Mouse (Mus musculus): ENCODE measurements around the gene Rbmx2. TPM values are rescaled to one million over a fixed set of nuclear protein-coding genes. Genes with fewer than 3 reads are reported as not detected.

Rbmx2 gene
- total RNA-seq (2017) = 15.2 and 22.8 TPM in 2 replicates

DNA sequence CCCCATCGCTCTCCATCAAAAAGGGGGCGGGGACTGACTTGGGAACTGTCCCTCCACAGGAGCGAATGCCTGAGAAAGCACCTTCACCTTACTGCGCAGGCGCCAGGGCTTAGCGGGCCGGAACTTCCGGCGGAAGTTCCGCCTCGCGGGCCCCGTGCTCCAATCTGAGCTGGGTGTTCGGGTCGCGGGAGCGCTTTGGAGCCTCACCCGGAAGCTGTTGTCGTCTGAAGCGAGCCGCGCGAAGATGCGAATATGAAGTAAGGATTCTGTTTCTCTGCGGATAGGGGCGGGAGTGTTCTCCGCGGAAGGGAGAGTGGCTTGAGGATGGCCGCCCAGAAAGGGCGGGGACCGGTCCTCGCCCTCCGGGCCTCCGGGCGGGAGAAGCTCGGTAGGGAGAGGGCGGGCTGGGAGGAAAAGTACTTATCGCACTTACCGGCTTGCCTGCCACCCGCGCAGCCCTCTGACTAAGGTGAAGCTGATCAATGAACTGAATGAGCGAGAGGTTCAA lies at the start of gene Rbmx2:
TSS of gene Rbmx2 (plus strand) at position 141 of the 508 bp plus-strand sequence.
- peak; percentile 94 to 98 for ATAC-seq (replicated peaks in 1 of 2; ENCODE audit: insufficient read depth in 1 of 2, low FRiP score in 2 of 2, low TSS enrichment in 1 of 2, low read depth in 1 of 2, poor library complexity in 2 of 2, severe bottlenecking in 2 of 2)

DNA sequence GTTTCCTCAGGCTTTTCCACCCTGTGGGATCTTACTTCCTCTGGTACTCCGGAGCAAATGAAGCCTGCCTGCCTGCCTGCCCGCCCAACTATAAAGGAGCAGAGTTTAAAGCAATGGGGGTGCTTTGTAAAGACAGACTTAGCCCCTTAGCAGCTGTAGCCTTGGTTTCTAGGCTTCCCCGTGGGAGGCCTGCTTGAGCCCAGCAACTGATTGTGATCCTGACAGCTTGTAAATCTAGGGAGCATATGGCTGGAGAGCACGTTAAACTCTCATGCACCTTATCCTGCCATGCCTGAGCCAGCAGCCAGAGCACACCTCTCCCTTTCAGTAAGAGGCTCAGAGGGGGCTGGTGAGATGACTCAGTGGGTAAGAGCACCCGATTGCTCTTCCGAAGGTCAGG lies 28.0 kb upstream of the Rbmx2 start:
- ATAC-seq (replicated peaks in 1 of 2; ENCODE audit: insufficient read depth in 1 of 2, low FRiP score in 2 of 2, low TSS enrichment in 1 of 2, low read depth in 1 of 2, poor library complexity in 2 of 2, severe bottlenecking in 2 of 2) = no peak

DNA sequence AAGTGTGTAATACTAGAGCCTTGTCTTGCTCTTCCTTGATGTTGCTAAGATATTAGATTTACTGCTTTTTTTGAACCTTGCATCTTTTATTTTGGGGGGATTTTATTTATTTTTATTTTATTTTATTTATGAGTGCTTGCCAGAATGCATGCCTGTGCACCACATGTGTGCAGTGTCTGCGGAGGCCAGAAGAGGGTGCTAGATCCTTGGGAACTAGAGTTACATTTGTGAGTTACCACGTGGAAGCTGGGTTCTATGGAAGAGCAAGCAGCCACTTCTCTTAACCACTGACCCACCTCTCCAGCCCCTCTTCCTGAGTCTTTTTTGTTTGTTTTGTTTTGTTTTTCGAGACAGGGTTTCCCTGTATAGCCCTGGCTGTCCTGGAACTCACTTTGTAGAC lies 25.2 kb upstream of the Rbmx2 start:
- ATAC-seq (replicated peaks in 1 of 2; ENCODE audit: insufficient read depth in 1 of 2, low FRiP score in 2 of 2, low TSS enrichment in 1 of 2, low read depth in 1 of 2, poor library complexity in 2 of 2, severe bottlenecking in 2 of 2) = no peak

DNA sequence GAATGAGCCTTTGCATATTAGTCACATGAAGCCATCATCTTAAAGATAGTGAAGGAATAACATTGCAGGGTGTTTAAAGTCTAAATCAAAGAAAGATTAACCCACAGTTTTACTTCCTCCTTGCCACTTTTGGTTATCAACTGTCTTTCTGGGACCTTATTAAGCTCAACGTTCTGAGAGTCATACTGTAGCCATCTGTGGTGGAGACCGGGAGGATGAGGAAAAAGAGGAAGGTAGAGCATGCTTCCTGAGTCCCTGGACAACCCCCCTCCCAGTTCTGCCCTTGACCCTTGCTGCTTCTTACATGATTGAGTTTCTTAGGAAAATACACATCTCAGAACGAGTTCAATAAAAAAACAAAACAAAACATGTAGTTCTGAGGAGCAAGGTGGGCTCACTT lies 23.1 kb upstream of the Rbmx2 start:
- ATAC-seq (replicated peaks in 1 of 2; ENCODE audit: insufficient read depth in 1 of 2, low FRiP score in 2 of 2, low TSS enrichment in 1 of 2, low read depth in 1 of 2, poor library complexity in 2 of 2, severe bottlenecking in 2 of 2) = no peak

DNA sequence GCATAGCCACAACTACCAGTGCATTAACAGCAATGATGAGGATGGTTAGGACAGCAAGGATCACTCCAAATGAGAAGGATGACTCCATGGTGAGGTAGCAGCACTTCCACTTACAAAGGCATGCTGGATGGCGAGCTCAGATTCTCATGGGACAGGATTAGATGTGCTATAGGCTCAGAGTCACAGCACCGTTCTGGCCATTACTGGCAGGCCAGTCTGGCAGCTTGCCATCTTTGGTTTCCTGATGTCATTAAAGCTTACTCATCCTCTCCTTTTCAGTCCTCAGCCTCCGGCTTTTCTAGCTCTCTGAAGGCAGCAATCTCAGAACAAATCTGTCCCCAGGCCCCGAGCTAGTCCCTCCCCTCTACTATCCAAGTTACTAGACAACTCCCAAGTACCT lies 20.6 kb upstream of the Rbmx2 start, which contains the start of gene Gpr119:
TSS of gene Gpr119 (minus strand) at position 308 of the 400 bp plus-strand sequence.
- no peak for ATAC-seq (replicated peaks in 1 of 2; ENCODE audit: insufficient read depth in 1 of 2, low FRiP score in 2 of 2, low TSS enrichment in 1 of 2, low read depth in 1 of 2, poor library complexity in 2 of 2, severe bottlenecking in 2 of 2)

DNA sequence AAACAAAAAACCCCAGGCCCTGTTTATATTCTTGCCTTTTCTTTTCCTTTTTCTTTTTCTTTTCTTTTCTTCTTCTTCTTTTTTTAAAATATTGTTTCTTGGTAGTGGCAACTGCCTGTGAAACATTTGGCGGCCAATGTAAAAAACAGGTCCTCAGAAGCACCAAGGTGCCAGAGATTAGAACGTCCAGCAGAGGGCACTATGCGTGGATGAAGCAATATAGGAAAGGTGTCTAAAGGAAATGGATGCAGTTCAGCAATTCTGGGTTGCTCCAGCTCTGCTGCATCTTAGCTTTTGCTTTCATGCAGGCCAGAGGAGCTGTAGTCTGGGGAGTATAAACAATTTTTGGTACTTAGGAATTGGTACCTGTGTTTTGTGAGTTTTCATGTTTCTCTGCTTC lies 11.4 kb upstream of the Rbmx2 start:
- ATAC-seq (replicated peaks in 1 of 2; ENCODE audit: insufficient read depth in 1 of 2, low FRiP score in 2 of 2, low TSS enrichment in 1 of 2, low read depth in 1 of 2, poor library complexity in 2 of 2, severe bottlenecking in 2 of 2) = no peak

DNA sequence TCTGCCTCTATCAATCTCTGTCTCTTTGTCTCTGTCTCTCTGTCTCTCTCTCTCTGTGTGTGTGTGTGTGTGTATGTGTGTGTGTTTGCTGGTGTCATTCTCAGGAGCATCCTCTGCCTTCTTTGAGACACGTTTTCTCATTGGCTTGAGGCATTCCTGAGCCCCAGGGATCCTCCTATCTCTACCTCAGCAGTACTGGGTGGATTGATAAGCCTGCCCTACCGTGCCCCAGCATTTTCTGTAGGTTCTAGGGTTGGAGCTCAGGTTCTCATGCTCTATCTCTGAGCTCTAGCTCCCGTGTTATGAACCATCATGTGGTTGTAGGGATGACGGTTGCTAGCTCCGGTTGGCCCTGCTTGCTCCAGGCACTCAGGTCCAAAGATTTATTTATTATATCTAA lies 10.9 kb upstream of the Rbmx2 start:
- ATAC-seq (replicated peaks in 1 of 2; ENCODE audit: insufficient read depth in 1 of 2, low FRiP score in 2 of 2, low TSS enrichment in 1 of 2, low read depth in 1 of 2, poor library complexity in 2 of 2, severe bottlenecking in 2 of 2) = no peak

DNA sequence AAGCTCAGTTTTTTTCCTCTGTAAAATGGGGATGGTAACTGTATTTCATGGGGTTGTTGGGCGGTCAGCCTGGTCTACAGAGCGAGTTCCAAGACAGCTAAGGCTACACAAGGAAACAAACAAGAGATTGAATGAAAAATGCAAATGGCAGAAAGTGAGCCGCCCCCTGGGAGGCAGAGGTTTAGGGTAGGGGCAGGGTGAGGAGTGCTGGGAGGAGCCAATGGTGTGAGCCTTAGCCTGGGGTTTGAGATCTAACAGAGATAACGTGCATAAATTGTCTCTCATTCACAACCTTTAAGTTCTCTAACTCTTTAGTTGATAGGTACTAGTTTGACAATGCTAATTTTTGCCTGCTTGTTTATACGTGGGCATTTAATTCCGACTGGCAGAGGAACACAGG lies 344 bp upstream of the Rbmx2 start:
- peak; percentile 15 to 58; a peak in 1 of 4 replicates for ATAC-seq (replicated peaks in 1 of 2; ENCODE audit: insufficient read depth in 1 of 2, low FRiP score in 2 of 2, low TSS enrichment in 1 of 2, low read depth in 1 of 2, poor library complexity in 2 of 2, severe bottlenecking in 2 of 2)

DNA sequence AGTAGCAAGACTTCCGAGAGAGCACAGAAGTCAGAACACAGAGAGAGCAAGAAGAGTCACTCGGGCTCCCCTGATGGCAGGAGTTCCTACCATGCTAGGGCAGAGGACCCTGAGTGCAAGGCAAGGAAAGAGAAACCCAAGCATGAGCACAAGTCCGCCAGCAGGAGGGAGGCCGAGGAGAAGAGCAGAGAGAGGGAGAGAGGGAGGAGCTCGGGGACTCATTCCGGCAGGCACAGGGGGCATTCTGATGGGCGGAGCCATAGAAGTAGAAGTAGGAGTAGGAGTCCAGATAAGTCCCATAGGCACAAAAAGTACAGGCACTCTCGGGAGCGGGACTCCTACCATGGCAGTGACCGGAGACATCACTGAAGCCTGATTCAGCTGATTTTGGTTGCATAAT lies 14.9 kb downstream of the Rbmx2 start:
- ATAC-seq (replicated peaks in 1 of 2; ENCODE audit: insufficient read depth in 1 of 2, low FRiP score in 2 of 2, low TSS enrichment in 1 of 2, low read depth in 1 of 2, poor library complexity in 2 of 2, severe bottlenecking in 2 of 2) = no peak

DNA sequence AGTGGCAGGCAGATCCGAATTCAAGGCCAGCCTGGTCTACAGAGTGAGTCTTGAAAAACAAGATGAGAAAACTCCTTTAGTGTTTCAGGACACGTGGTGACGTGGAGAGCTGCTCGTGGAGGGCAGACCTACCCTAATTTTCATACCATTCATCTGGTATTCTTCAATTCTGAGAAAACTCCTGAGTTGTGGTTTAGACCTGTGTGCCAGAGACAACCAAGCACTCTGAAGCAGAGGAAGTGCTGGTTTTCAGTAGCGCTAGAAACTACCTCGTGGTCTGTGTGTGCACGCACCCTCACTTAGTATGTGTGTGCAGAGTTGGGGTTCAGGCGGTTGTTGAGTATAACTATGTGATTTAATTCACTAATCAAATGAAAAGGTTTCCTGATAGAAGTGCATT lies 18.0 kb downstream of the Rbmx2 start:
- ATAC-seq (replicated peaks in 1 of 2; ENCODE audit: insufficient read depth in 1 of 2, low FRiP score in 2 of 2, low TSS enrichment in 1 of 2, low read depth in 1 of 2, poor library complexity in 2 of 2, severe bottlenecking in 2 of 2) = no peak

DNA sequence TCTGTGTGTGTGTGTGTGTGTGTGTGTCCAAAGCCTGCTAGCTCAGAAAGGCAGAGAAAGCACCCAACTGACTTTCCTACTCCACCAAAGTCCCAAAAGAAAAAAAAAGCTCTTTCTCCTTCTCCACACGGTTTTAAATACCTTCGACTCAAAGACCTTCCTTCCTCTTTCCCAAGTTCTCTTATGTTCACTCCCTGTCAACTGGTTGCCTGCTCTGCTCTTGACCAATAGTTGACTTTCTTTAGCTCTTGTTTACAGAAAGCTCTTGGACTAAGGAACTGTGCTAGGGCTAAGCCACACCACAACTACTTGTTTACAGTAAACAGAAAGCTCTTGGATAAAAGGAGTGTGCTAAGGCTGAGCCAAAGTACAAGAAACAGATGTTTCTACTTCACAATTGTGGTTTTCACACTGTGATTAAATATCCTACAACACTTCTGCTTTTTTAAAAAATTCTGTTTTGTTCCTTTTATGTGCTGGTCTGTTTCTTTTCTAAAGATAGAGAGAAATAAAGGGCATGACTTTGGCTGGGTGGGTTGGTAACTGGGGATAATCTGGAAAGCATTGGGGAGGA lies 60.0 kb downstream of the Rbmx2 start:
- peak; percentile 17 to 53; a peak in 3 of 4 replicates for ATAC-seq (replicated peaks in 1 of 2; ENCODE audit: insufficient read depth in 1 of 2, low FRiP score in 2 of 2, low TSS enrichment in 1 of 2, low read depth in 1 of 2, poor library complexity in 2 of 2, severe bottlenecking in 2 of 2)

Other genes starting within 250 kb of the Rbmx2 start
- gene Elf4, start 231.9 kb upstream of the Rbmx2 start, total RNA-seq (2017) = 18.2 and 29.5 TPM in 2 replicates
- 64.1 and 69.9 TPM in 2 replicates for gene Aifm1, start 181.4 kb upstream of the Rbmx2 start, total RNA-seq (2017)
- not detected in 2 replicates for gene Rab33a, start 175.7 kb upstream of the Rbmx2 start, total RNA-seq (2017)
- 34.3 and 34.6 TPM in 2 replicates for gene Zfp280c, start 100.5 kb upstream of the Rbmx2 start, total RNA-seq (2017)
- gene Slc25a14, start 71.6 kb upstream of the Rbmx2 start, total RNA-seq (2017) = 8.7 and 11.8 TPM in 2 replicates
- not detected in 2 replicates for gene Gpr119, start 20.5 kb upstream of the Rbmx2 start, total RNA-seq (2017)
- gene Gm595, start 182.7 kb downstream of the Rbmx2 start, total RNA-seq (2017) = not detected in 2 replicates